Mouse (Mus musculus) ovary, postnatal 36 days (tissue): Measurements from ENCODE around the gene Leprot.

Experiments
- DNase-seq: peaks from one replicate; pipeline ENCODE4 v3.0.0; 2022; ENCODE audit warnings: low spot score, mixed read lengths

Leprot gene

DNA sequence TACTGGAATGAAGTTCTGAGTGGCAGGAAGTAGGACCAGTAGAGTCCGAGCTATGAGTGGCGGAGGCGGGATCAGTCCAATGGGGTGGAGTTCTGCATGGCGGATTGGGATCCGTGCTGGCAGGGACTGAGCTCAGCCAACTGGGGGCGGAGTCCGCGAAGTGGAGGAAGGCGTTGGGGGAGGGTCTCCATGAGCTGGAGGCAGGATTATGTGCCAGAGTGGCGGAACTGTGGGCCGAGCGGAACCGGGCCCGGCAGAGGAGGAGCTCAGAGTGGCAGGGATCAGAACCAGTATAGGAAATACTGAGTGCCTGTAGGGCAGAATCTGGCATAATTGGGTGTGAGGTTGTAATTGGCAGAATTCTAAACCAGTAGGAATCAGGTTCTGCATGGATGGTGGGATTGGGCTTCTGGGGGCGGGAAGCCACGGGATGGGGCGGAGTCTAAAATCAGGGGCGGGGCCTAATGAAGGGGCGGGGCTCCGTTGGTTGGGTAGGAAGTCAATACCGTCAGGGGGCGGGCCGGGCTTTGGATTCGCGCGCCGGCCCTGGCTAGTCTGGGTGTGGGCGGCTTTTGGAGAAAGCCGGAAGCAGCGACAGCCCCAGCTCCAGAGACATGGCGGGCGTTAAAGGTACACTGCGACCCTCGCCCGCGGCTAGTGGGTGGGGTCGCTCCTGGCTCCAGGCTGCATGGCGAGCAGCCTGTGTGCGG, at the start of gene Leprot:
Leprot (plus strand) TSS at position 523 of the 710 bp plus-strand sequence.
- peak; percentile 99 for DNase-seq

DNA sequence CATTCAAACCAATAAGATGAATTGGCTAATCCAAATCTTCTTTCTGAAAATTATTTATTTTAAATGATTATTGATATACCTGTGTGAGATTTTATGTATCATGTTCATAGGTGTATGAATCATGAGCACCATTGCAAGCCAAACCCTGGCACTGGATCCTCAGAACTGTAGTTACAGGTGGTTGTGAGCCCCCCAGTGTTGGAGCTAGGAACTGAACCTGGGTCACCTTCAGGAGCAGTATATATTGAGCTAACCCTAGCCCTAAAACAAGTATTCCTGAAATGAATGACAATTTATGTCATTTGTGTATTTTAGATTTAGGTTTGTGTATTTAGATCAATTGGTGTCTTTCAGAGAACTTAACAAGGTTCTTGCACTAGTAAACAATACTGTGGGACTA, 45.8 kb upstream of the Leprot start:
- no peak for DNase-seq

DNA sequence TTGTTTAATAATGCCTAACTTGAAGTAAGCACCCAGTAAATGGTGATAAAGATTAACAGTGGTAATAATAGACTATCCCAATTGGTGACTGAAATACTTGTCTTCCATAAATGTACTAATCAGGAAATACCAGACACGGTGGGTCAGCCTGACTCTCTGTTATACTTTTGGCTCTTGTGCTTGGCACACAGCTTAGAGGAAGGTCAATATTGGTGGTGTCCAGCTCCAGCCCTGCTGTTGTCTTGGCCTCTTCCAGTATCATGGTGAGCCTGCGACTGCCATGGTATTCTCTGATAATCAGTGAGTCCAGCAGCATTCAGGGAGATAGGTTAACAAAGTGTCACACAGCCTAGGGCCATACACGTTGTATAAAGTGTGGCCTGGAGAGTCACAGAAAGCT, 43.9 kb upstream of the Leprot start:
- DNase-seq, result no peak

DNA sequence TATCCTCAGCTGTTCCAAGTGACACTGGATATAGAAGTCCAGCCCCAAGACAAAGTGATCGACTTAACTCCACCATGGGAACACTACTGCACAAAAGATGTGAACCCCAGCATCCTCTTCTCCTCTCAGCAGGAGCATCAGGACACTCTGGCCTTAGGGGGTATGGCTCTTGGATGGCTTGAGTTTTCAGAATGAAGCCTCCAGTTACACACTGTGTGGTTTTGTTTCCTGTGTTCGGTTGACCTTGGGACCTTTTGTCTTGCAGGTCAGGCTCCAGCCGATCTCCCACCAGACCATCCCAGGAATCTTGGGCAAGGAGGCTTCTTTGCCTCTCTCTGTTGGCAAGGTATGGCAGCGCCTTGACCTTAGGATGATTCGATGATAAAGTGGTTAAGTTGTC, 31.0 kb upstream of the Leprot start:
- no peak for DNase-seq

DNA sequence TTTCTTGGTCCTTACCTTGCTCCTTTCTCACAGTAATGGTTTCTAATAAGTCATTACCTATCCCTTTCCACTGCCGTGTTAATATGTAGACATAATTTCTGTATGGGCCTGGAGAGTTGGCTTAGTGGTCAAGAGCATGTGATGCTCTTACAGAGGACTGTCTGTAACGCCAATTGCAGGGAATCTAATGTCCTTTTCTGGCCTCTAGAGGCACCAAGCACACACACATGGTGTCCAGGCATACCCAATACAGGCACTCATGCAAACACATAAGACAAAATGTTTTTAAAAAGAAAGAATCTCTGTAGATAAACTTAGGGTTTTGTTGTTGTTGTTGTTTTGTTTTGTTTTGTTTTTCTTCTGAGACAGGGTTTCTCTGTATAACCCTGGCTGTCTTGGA, 29.8 kb upstream of the Leprot start:
- no peak for DNase-seq

DNA sequence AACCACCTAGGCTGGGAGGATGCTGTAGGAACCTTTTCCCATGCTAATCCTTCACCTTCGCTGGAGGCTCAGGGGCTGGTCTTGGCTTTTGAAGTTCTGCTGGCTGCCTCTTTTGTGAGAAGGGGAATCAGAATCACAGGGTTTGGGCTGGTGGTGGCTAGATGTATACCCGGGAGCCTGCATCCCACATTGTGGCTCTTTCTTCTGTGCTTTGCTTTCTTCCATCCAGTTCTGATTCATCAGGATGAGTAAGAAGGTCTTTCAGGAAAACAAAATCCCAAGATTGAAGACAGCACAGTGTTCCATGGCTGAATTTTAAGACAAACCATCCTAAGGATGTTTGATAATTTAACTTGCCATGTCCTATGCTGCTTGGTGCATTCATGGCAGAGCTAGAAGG, 27.3 kb upstream of the Leprot start:
- DNase-seq, result no peak

DNA sequence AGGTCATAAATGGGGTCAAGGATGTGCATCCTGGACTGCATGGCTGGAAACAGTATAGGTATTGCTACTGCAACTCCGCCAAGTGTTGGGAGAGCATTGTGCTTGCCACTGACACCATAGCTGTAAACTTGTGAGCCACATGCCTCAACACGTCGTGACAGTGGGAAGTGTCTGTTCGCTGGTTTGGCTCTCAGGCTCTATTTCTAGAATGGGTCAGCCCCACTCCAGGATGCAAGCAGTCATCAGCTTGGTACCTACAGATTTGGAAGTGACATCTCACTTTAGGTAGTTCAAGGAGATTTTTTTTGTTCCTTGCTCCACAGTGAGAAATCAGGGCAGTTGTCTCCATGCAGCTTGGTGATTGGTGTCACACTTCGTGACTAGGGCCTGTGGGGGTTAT, 26.3 kb upstream of the Leprot start:
- DNase-seq, result no peak

DNA sequence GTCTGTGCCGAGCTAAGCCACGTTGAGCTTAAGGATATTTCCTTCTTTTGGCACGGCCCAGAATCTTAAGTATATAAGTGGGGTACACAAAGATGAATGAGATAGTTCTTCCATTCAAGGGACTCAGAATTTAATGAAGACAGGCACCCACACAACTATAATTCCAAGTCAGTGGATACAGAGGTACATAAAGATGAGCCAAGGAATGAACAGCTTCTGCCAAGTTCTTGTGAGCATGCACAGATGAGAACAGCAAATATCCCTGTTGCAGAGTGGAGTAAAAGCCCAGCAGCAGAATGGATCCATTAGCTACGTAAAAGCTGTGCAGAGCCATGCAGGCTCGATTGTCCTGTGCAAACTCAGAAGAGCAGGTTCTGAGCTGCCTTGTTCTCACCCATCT, 22.2 kb upstream of the Leprot start:
- no peak for DNase-seq

DNA sequence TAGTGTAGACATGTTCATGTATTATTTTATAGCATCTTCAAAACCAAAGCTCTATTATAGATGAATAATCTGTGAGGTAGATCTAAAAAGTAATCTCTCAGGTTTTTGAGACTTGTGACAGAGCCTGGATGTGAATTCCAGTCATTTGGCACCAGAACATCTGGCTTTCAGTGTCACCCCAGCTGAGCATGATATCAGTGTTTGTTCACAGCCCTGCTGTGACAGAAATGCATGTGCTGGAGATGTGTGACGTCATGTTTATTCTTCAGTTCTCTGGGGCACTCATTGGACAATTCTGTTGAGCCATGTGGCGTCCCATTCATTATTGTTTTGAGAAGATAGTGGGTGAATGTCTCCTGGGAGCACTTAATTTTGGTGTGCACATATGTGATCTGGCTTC, 11.9 kb upstream of the Leprot start:
- DNase-seq, result no peak

DNA sequence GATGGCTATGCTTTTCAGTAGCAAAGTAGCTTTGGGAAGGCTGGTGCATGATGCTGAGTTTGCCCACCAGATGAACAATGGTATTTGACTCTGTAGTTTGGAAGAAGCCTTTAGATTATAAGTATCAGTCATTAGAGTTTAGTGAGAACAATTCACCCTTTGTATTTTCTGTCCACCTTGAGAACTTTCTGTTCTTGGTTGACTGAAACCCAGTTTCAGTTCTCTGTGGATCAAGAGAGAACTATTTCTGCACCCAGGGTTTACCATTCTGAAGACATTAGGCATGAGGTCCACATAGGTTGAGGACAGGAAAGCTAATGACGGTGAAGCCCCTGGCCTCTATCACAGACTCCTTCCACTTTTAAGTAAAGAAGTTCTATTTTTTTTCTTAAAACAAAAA, 10.0 kb upstream of the Leprot start:
- DNase-seq, result no peak

DNA sequence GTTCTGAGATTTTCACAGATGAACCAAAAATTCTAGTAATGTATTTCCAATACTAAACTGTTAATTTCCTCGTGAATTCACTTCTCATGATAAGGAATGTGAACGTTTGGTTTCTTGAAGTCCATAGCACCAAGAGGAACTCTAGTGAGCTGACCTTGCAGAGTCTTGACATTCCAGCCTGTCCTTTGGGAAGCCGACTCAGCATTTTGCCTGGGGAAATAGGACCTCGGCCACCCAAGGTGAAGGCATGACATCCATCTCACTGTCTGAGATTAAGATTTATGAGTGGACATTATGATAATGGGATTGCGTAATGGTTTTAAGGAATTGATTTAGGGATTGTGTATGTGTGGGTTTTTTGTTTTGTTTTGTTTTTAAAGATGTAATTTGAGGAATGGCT, 6.9 kb upstream of the Leprot start:
- no peak for DNase-seq

DNA sequence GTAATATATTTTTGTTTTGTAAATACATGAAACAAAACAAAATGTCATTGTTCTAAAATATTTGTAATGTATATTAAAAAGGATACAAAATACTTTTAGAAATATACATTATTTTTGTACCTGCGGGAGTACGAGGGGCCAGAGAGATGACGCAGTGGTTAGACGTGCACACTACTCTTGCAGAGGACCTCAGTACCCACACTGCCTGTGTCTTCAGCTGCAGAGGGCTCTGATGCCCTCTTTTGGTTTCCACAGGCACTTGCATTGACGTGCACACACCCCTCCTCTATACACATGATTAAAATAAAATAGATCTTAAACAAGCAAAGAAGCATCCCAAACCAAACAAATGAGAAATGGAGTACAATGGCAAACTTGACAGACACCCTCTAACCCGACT, 4.8 kb upstream of the Leprot start:
- no peak for DNase-seq

DNA sequence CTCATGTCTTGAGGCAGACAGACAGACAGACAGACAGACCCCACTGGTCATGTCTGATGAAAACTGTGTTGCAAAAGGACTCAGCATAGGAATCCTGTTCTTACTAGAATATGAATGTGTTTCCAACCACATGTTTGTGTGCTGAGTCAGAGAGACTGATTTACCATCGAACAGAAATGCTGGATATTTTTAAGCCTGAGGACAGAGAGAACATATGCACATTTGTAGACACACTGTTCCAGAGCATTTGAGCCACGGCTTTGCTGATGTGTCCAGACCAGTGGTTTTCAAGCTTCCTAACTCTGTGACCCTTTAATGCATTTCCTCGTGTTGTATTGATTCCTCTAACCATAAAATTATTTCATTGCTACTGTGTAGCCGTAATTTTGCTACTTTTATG, 4.3 kb upstream of the Leprot start:
- no peak for DNase-seq

DNA sequence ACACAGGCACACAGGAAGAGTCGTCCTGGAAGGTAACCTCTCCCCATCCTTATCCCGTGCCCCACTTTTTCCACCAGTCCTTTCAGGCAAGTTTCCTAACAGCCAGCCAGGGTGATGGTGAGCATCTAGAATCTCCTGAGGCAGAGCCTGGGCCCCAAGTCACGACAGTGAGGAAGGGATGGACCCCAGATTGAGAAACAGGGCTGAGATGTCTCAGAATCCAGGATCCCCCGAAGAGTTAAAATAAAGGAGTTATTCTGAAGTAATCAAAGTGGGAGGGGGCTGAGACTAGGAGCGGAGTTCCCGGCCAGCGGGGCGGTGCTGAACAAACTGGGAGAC, 692 bp upstream of the Leprot start:
- no peak for DNase-seq

DNA sequence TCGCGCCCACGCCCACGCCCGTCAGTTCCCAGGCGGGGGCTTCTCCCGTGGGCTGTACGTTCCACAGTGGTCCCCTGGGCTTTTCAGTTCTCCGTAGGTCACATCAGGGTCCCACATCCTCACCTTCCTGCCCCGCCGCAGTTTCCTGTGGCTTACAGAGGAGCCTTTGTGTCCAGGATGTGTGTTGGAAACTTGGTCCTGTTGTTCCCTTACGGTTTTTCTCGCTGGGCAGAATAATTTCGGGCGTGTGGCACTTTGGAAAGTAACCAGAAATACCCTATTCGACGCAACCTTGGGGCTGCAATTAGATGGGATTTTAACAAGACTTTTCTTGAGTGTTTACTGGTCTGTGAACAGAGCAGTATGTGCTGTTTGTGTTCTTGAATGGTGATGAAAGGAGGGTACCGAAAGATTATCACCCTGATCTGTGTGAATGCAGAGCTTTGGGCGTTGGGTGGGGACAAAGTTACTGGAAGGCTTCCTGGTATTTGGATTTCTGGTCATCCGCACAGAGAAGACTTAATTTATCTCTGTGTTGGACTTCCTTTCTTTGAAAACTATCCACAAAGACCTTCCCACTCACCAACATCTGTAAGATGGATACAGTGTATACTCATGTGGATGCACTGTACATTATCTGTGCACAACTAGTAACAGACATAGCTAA, 591 bp downstream of the Leprot start:
- DNase-seq, result no peak

DNA sequence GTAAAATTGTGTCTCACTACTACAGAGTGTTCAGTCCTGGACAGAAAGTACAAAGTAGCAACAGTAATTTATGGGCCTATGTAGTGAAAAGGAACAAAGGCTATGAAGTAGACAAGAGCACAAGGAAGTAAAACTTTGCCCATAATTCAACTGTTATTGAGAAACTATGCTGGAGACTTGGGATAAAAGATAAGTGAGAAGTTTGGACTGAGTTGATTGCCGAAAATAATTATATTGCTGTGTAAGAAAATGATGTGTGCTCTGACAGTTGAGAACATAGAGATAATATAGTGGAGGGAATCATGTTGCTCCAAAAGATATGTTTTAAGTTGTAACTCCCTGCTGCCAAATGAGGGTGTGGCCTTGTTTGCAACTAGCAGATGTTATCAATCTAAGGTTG, 1.2 kb downstream of the Leprot start:
- DNase-seq, result no peak

DNA sequence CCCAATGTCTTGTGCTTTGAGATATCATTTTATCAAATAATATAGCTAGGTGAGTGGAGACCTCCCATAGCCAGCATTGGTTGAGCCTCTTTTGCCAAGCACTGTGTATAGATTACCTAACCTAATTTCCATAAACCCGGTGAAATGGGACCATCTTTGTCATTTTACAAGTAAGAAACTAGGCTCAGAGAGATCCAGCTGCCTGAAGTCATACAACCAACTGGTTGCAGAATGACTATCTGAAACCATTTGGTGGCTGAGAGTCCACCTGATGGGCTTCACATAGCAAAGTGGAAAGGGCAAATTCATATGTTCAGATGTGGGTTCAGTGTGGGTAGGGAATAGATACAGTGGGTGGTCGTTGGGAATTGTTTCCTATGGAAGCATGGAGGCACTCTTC, 3.4 kb downstream of the Leprot start:
- DNase-seq, result no peak

DNA sequence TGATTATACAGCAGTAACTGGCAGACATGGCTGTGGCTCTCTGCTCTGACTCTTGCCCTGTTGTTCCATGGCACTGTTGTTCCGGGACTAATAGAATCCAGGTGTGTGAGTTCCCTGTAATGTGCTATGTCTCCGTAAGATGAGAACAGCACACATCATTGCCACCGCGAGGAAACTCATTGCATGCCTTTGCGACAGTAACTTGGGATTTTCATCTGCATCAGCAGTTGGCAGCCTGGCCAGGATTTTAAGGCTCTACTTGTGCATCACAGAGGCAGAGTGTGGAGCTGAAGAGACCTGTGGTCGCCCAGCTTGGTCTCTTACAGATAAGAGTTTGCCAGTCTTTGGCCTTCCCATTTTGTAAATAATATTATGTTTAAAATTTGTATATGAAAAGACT, 6.7 kb downstream of the Leprot start:
- DNase-seq, result no peak

DNA sequence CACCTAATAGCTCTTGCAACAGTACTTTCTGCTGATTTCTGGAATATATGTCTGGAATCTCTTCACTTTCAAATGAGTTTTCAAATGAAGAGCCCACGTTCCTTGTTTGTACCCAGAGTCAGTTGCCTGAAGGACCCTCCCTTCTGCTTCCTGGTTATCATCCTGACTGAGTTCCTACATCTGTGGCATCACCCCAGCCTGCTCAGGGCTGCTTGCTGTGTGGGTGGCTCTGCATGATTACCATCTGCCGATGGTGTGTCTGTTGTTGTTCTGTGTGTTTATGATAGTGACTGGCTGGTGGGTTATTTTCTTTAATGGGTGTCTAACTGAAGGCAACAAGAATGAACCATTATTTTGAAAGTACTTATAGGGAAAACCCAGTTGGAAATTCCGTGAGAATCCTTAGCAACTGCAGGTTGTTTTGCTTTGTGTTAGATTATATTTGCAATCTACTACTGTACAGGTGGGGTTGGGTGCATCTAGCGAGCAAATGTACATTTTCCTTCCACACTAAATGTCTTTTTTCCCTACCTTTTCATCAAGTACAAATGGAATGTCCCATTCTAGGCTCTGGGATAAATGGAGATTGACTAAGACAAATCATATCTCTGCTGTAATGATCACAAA, 7.4 kb downstream of the Leprot start:
- DNase-seq, result no peak

DNA sequence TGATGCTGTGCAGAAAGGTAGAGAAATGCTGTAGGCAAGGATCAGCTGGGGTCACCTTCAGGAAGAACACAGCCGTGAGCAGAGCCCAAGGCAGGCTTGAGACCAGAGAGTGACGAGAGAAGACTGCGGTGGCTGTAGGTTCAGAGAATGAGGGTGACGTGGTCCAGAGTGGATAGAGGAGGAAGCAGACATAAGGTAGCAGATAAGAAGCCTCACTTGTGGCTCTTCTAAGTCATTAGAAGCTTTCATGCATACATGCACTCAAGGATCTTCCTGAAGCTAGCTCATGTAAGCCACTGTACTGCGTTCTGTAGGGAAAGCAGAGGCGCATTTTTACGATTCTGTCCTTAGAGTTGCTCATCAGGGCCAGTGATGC, 7.9 kb downstream of the Leprot start:
- DNase-seq, result no peak

DNA sequence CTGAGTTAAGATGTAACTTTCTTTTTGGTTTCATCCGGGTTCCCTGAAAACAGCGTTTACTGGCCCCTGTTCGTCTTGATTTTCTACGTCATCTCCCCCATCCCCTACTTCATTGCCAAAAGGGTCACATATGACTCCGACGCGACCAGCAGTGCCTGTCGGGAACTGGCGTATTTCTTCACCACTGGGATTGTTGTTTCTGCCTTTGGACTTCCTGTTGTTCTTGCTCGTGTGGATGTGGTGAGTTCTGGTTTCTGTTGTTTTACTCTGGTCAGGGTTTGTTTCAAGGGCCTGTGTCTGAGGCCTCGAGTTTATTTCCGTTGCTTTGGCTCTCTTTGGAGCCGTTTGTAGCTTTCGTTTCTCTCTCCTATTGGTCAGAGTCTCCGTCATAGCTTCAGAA, 8.5 kb downstream of the Leprot start:
- no peak for DNase-seq

DNA sequence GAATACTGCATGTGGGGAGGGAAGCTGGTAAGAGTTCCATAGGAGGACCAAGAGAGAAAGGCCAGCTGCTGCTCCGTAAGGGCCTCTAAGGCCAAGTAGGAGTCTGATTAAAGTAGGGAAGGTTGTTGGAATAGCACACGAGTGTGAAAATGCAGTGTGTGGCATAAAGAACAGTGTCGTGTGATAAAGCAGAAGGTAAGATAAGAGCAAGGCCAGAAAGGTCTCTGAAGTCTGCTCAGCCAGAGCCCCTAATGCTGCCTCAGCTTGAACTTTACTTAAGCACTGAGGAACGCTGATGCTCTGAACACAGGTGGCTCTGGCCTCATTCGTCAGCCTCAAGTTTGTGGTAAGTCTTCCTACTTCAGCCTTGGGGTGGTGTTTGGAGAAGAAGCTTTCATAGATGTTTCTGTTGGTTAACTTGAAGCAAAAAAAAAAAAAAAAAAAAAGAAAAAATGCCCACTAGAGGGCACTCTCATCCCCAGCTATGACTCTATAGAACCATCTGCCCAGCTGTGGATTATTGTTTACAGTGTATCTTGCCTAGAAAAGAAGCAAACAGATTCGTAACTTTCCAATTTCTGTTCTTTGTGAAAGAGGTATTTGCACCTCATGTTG, 9.5 kb downstream of the Leprot start:
- no peak for DNase-seq

DNA sequence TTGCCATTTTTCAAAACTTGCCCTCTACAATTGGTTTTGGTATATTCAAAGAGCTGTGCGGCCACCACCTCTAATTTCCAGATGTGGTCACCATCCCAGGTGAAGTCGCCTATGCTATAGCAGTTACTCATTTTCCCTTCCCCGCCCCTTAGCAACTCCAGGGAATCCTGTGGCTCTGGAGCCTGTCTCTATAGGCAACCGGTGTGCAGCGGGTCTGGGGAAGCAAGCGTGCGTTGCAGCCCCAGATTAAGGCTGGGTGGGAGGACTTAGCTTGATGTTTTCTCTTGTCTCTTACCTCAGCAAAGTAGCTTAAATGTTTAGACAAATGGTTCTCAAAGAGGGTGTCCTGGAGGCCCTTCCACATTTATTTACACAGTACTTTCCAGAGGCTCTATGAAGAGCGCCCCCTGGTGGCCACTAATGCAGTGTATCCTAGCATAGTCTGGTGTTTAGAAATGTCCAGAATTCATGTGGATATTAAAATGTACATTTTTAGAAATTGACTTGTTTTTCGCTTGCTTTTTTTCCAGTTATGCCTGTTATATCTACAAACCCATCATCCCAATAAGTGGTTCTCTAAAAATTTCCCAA, 16.7 kb downstream of the Leprot start:
- DNase-seq, result peak; percentile 25
